Mouse (Mus musculus): ENCODE data around the gene Olfr620. TPM values are rescaled to one million over a fixed set of nuclear protein-coding genes. Genes with fewer than 3 reads are reported as not detected.

The Olfr620 gene
- under 1 TPM; 0.06 to 0.15 TPM for polyA plus RNA-seq (2017; shearing (Covaris generic))

DNA sequence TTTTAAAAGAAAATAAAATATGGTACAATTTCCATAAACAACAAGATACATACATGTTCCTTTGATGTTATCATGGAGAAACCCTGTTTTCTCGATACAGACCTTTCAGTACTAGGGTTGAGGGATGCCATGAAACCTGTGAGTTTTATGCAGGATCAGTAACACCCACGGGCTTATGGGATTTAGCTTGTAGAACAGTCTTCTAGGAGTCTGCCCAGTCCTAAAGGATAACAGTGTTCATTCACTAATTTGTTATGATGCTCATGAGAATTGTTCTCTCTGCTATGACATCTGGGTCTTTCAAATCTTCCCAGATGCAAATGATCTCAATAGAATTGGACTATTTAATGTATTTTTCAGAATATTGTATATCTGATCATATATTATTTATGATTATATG lies at the start of gene Olfr620:
TSS of gene Olfr620 (minus strand) at position 101 of the 400 bp plus-strand sequence.

DNA sequence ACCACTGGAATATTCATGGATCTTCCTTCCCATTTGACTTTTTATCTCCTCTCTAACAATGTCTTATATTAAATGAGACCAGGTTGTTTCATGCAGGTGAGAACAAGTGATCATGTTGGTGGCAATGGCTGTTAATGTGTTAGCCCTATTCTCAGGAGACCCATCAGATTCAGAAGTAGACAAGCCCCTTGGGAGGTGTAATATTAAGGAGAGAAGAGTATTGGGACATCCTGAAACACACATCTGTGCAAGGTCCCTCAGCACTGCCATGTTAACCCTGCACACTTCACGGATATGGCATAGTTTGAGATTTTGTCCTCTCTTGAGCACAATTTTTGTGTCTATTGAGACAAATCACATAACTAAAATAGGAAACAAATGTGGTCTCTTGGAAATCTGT lies 30.3 kb upstream of the Olfr620 start, which contains the start of gene Olfr622:
TSS of gene Olfr622 (minus strand) at position 101 of the 400 bp plus-strand sequence.

GRCm38 (mm10) chr7:103600275-103600674 lies 12.1 kb downstream of the Olfr620 start, which contains the start of gene Olfr619:
Gene Olfr619, plus strand, starts transcription at chr7:103600575.

GRCm38 (mm10) chr7:103589803-103590202 lies 22.5 kb downstream of the Olfr620 start, which contains the start of gene Olfr618:
Gene Olfr618, plus strand, starts transcription at chr7:103590103.

DNA sequence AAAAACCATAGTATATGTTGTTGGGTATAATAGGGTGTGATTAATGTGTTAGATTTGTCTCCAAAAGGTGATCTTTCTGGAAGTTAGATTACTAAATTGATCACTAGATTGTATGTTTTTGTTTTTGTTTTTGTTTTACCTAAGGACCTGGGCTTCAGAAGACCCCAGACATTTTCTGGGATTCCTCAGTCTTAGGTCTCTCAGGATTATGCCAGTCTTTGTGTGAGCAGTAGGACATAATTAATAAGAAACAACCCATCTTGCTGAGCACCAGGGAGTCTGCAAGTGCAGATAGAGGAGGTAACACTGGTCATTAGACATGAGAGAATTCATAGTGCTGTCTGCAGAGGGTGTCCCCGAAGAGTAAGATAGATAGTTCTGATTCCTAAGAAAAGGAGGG lies 39.6 kb downstream of the Olfr620 start, which contains the start of gene Olfr617:
TSS of gene Olfr617 (plus strand) at position 301 of the 400 bp plus-strand sequence.

GRCm38 (mm10) chr7:103569043-103569442 lies 43.3 kb downstream of the Olfr620 start, which contains the start of gene Olfr616:
Gene Olfr616, minus strand, starts transcription at chr7:103569143.

DNA sequence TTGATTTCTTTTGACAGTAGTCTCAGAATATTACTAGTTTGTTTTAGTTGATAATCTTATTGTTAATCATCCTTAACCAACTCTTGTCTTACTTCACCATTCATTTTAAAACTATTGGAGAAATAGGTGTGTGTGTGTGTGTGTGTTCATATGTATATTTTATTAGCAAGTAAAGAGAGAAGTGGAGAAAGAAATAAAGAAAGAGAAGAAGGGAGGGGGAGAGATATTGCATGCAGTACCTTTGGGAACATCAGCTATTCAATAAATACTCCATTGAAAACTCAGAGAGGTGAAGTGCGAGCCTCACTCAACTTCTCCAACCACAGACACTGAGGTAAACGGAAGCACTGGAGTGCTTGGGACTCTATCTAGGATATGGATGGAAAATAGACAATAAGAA lies 56.6 kb downstream of the Olfr620 start, which contains the start of gene Olfr615:
TSS of gene Olfr615 (plus strand) at position 301 of the 400 bp plus-strand sequence.

Other genes starting within 250 kb of the Olfr620 start
- not detected for gene Olfr601, start 249.9 kb downstream of the Olfr620 start, polyA plus RNA-seq (2017; shearing (Covaris generic))
- not detected for gene Olfr603, start 226.4 kb downstream of the Olfr620 start, polyA plus RNA-seq (2017; shearing (Covaris generic))
- under 1 TPM in 1 of 2 experiments, not detected in 1; 0.25 TPM for gene Usp17lc, start 197.5 kb downstream of the Olfr620 start, polyA plus RNA-seq (2017; shearing (Covaris generic))
- not detected for gene Olfr605, start 167.1 kb downstream of the Olfr620 start, polyA plus RNA-seq (2017; shearing (Covaris generic))
- under 1 TPM in 1 of 2 experiments, not detected in 1; 0.07 TPM for gene Olfr606, start 163.5 kb downstream of the Olfr620 start, polyA plus RNA-seq (2017; shearing (Covaris generic))
- under 1 TPM in 1 of 2 experiments, not detected in 1; 0.05 TPM for gene Olfr607, start 148.4 kb downstream of the Olfr620 start, polyA plus RNA-seq (2017; shearing (Covaris generic))
- gene Olfr608, start 142.7 kb downstream of the Olfr620 start, polyA plus RNA-seq (2017; shearing (Covaris generic)) = not detected
- gene Olfr609, start 114.5 kb downstream of the Olfr620 start, polyA plus RNA-seq (2017; shearing (Covaris generic)) = under 1 TPM in 1 of 2 experiments, not detected in 1; 0.17 TPM
- not detected for gene Olfr610, start 100.4 kb downstream of the Olfr620 start, polyA plus RNA-seq (2017; shearing (Covaris generic))
- gene Olfr611, start 91.7 kb downstream of the Olfr620 start, polyA plus RNA-seq (2017; shearing (Covaris generic)) = not detected
- gene Olfr612, start 69.8 kb downstream of the Olfr620 start, polyA plus RNA-seq (2017; shearing (Covaris generic)) = not detected
- gene Olfr613, start 64.5 kb downstream of the Olfr620 start, polyA plus RNA-seq (2017; shearing (Covaris generic)) = not detected
- gene Olfr615, start 56.5 kb downstream of the Olfr620 start, polyA plus RNA-seq (2017; shearing (Covaris generic)) = under 1 TPM in 1 of 2 experiments, not detected in 1; 0.28 TPM
- under 1 TPM in 1 of 2 experiments, not detected in 1; 0.11 TPM for gene Olfr616, start 43.4 kb downstream of the Olfr620 start, polyA plus RNA-seq (2017; shearing (Covaris generic))
- gene Olfr617, start 39.5 kb downstream of the Olfr620 start, polyA plus RNA-seq (2017; shearing (Covaris generic)) = not detected
- gene Olfr618, start 22.4 kb downstream of the Olfr620 start, polyA plus RNA-seq (2017; shearing (Covaris generic)) = not detected
- gene Olfr619, start 12.0 kb downstream of the Olfr620 start, polyA plus RNA-seq (2017; shearing (Covaris generic)) = not detected
- not detected for gene Olfr622, start 30.2 kb upstream of the Olfr620 start, polyA plus RNA-seq (2017; shearing (Covaris generic))
- under 1 TPM in 1 of 2 experiments, not detected in 1; 0.16 TPM for gene Olfr623, start 51.2 kb upstream of the Olfr620 start, polyA plus RNA-seq (2017; shearing (Covaris generic))
- gene Olfr624, start 58.7 kb upstream of the Olfr620 start, polyA plus RNA-seq (2017; shearing (Covaris generic)) = under 1 TPM in 1 of 2 experiments, not detected in 1; 0.06 TPM
- gene Olfr625-ps1, start 70.2 kb upstream of the Olfr620 start, polyA plus RNA-seq (2017; shearing (Covaris generic)) = not detected
- gene Olfr243, start 102.1 kb upstream of the Olfr620 start, polyA plus RNA-seq (2017; shearing (Covaris generic)) = under 1 TPM in 1 of 2 experiments, not detected in 1; 0.41 TPM
- not detected for gene Olfr628, start 117.8 kb upstream of the Olfr620 start, polyA plus RNA-seq (2017; shearing (Covaris generic))
- gene Olfr629, start 132.4 kb upstream of the Olfr620 start, polyA plus RNA-seq (2017; shearing (Covaris generic)) = not detected
- gene Olfr630, start 144.8 kb upstream of the Olfr620 start, polyA plus RNA-seq (2017; shearing (Covaris generic)) = not detected
- not detected for gene Olfr69, start 159.1 kb upstream of the Olfr620 start, polyA plus RNA-seq (2017; shearing (Covaris generic))
- not detected for gene Olfr68, start 167.2 kb upstream of the Olfr620 start, polyA plus RNA-seq (2017; shearing (Covaris generic))
- not detected for gene Olfr67, start 179.3 kb upstream of the Olfr620 start, polyA plus RNA-seq (2017; shearing (Covaris generic))
- gene Hbb-bt, start 201.5 kb upstream of the Olfr620 start, polyA plus RNA-seq (2017; shearing (Covaris generic)) = 10 to 100 TPM; 63.1 to 67.8 TPM
- 100 to 1,000 TPM; 302 to 371 TPM for gene Hbb-bs, start 215.6 kb upstream of the Olfr620 start, polyA plus RNA-seq (2017; shearing (Covaris generic))
- gene Hbb-bh2, start 228.0 kb upstream of the Olfr620 start, polyA plus RNA-seq (2017; shearing (Covaris generic)) = not detected
- gene Hbb-bh1, start 230.6 kb upstream of the Olfr620 start, polyA plus RNA-seq (2017; shearing (Covaris generic)) = not detected
- not detected for gene Hbb-y, start 240.7 kb upstream of the Olfr620 start, polyA plus RNA-seq (2017; shearing (Covaris generic))

Measured in activated CD4-positive, CD25-positive, alpha-beta regulatory T cell (primary cell).